Mouse (Mus musculus) MEL (cell line): ENCODE measurements around the gene Tmem145.

ENCODE experiments used
- CTCF ChIP-seq, 3 experiments: IDR thresholded peaks in 2 of 3; conservative IDR thresholded peaks in 1 of 3; 2 replicates each; pipeline ENCODE4 v1.5.1; 2011 to 2012; ENCODE audit warnings: low read length in 3 of 3, low read depth in 2 of 3, mild to moderate bottlenecking in 2 of 3, improper control_type of control experiment in 1 of 3, inconsistent platforms in 1 of 3, mixed read lengths in 1 of 3, moderate library complexity in 1 of 3; ENCODE audit not compliant: control insufficient read depth in 1 of 3, insufficient read depth in 1 of 3, poor library complexity in 1 of 3, severe bottlenecking in 1 of 3
- EP300 ChIP-seq, 2 experiments: IDR thresholded peaks; 2 replicates each; pipeline ENCODE4 v1.6.1; 2011; ENCODE audit warnings: improper control_type of control experiment in 2 of 2, low read length in 2 of 2, low read depth in 1 of 2, mild to moderate bottlenecking in 1 of 2
- POLR2A ChIP-seq, 2 experiments: IDR thresholded peaks; 2 replicates each; pipeline ENCODE4 v1.6.1; 2011 to 2012; ENCODE audit warnings: low read length in 2 of 2, mild to moderate bottlenecking in 2 of 2, control low read depth in 1 of 2, improper control_type of control experiment in 1 of 2, low read depth in 1 of 2, moderate library complexity in 1 of 2; ENCODE audit not compliant: control insufficient read depth in 1 of 2, insufficient read depth in 1 of 2, poor library complexity in 1 of 2
- SIN3A ChIP-seq: IDR thresholded peaks from 2 replicates; pipeline ENCODE4 v1.6.1; 2012; ENCODE audit warnings: low read length, improper control_type of control experiment, inconsistent platforms

DNA sequence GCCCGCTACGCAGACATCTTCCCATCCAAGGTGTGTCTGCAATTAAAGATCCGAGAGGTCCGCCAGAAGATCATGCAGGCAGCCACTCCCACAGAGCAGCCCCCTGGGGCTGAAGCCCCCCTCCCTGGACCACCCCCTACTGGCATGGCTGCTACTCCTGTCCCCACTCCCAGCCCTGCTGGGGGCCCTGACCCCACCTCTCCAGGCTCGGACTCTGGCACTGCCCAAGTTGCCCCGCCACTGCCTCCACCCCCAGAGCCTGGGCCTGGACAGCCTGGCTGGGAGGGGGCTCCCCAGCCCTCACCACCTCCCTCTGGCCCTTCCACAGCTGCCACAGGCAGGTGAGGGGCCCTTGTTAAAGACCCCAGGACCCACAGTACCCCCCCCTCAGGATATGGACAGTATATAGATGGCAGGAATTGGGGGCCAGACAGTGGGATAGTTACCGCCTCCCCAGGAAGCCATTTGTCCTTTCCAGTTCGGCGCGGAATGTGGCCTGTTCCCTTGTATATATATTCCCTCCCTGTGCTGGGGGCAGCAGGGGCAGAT is 12.6 kb upstream of the Tmem145 start:
- TF ChIP-seq EP300 (IDR thresholded peaks at IDR 0.05; ENCODE audit: low read depth in 1 of 2, low read length in 2 of 2) (no peak), CTCF (IDR thresholded peaks at IDR 0.05 in 2 of 3, conservative IDR thresholded peaks at IDR 0.05 in 1 of 3; ENCODE audit: control insufficient read depth in 1 of 3, insufficient read depth in 1 of 3, low read depth in 2 of 3, low read length in 3 of 3, poor library complexity in 1 of 3, severe bottlenecking in 1 of 3) (no peak), POLR2A (IDR thresholded peaks at IDR 0.05; ENCODE audit: control insufficient read depth in 1 of 2, insufficient read depth in 1 of 2, low read depth in 1 of 2, low read length in 2 of 2, poor library complexity in 1 of 2) (no peak), SIN3A (no peak)
